Mouse (Mus musculus) intestine, embryonic 15.5 days (tissue): ENCODE results near the gene Sptbn4. TPM values are rescaled to one million over a fixed set of nuclear protein-coding genes. Genes with fewer than 3 reads are reported as not detected.
A peak's percentile ranks its signal among the peaks of the same experiment; 100 is the strongest.

ENCODE experiments used
- ATAC-seq: fragments of 200-750 bp; cut with Nextera tagmentation; 2 replicates; pipeline ENCODE4 v1.8.0; 2017; ENCODE audit warnings: moderate TSS enrichment, moderate library complexity
- H3K27ac ChIP-seq: fragments of 300-500 bp; sonication (generic); 2 replicates; pipeline ENCODE4 v1.5.1; 2015; ENCODE audit warnings: mild to moderate bottlenecking, inconsistent platforms
- H3K27me3 ChIP-seq: fragments of 300-500 bp; sonication (generic); replicated peaks from 2 replicates; pipeline ENCODE4 v1.6.1; 2015; ENCODE audit warnings: inconsistent platforms
- H3K36me3 ChIP-seq: fragments of 300-500 bp; sonication (generic); 2 replicates; pipeline ENCODE4 v1.6.1; 2015; ENCODE audit warnings: inconsistent platforms
- H3K4me1 ChIP-seq: fragments of 300-500 bp; sonication (generic); replicated peaks from 2 replicates; pipeline ENCODE4 v1.6.1; 2015; ENCODE audit warnings: inconsistent platforms
- H3K4me2 ChIP-seq: fragments of 300-500 bp; sonication (generic); replicated peaks from 2 replicates; pipeline ENCODE4 v1.6.1; 2015; ENCODE audit warnings: mild to moderate bottlenecking, inconsistent platforms
- H3K4me3 ChIP-seq: fragments of 300-500 bp; sonication (generic); replicated peaks from 2 replicates; pipeline ENCODE4 v1.5.1; 2015; ENCODE audit warnings: inconsistent platforms
- H3K9ac ChIP-seq: fragments of 300-500 bp; sonication (generic); 2 replicates; pipeline ENCODE4 v1.6.1; 2015; ENCODE audit warnings: inconsistent platforms
- H3K9me3 ChIP-seq: fragments of 300-500 bp; sonication (generic); 2 replicates; pipeline ENCODE4 v1.6.1; 2016; ENCODE audit warnings: inconsistent platforms
- WGBS: fragments of 180-500 bp; shearing (Covaris S2); methylation state at CpG from one replicate; pipeline ENCODE4 v1.1.7; 2015; 5-methylcytosine and 5-hydroxymethylcytosine counted together
- polyA plus RNA-seq: library from polyadenylated mRNA; unstranded; fragments of >200 nt; fragmentation: Nextera tagmentation; extraction: Ambion mirVana; gene quantifications from 2 replicates; pipeline ENCODE4 v1.2.1, GENCODE M21; 2015

The Sptbn4 gene
- polyA plus RNA-seq, 1 experiment from 2014 or later: 0.33 TPM

DNA sequence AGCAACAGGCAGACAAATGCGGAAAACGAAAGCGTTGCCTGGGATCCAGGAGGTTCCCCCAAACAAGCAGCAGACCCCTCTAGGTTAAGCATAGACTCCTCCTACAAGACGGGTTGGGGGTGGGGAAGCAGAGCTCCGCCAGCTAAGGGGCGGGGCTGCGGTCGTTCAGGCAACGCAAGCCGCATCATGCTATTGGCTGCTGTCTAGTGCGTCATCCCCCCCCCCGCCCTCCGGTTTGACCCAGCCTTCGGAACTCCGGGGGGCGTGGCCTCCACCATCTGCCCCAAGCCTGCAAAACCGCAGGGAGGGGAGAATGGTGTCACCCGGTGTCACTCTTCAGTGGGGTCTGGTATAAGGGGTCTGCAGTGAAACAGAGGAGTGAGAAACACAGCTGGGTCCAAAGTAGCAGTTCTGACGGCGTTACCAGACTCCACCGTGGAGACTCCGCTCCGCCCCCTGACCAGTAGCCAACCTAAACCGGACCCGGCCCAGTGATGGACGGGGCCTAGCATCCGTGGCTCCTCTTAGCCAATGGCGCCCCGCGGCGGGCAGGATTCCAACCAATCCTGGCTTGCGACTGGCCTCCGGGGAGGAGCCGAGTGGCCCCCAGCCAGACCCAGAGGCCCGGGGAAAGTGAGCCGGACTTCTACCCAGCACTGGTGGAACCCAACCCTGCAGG is 25.8 kb upstream of the Sptbn4 start, which contains the start of gene Sertad3:
Gene Sertad3, plus strand, starts transcription at position 613 of the 679 bp plus-strand sequence.
- Histone ChIP-seq H3K36me3 (peaks cover 7% of the 10 kb centered on the region), H3K27me3 (no peaks in the 10 kb centered on the region), H3K27ac (peak within 1 kb of the TSS; percentile 92), H3K4me2 (peak within 1 kb of the TSS; percentile 58), H3K9ac (peak within 1 kb of the TSS; percentile 74), H3K4me3 (peak within 1 kb of the TSS; percentile 77), H3K9me3 (no peaks in the 10 kb centered on the region), H3K4me1 (peaks cover 15% of the 10 kb centered on the region)
- peak; percentile 93 for ATAC-seq
- WGBS: under 1% methylated on average over 36 of the region's 36 CpGs

DNA sequence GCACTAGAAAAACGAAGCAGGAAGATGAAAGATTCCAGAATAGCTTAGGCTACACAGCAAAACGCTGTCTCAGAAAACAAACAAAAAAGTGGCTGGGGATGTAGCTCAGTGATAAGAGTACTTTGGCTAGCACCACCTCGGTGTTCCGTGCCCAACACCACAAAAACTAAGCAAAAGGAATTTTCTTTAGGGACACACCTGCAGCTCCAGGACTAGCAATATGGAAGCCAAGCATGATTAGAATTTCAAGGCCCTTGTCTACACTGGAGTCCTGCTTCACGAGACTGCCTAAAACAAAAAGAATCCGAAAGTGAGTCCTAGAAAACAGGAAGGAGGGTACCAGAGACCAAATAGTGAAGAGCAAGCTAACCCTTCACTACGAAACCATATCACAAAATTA is 25.1 kb upstream of the Sptbn4 start:
- peak overlapping the region; percentile 92 for H3K27ac ChIP-seq
- no peak overlapping the region for H3K9ac ChIP-seq
- H3K4me3 ChIP-seq: peak overlapping the region; percentile 77
- no peak for ATAC-seq
- H3K4me2 ChIP-seq: peak overlapping the region; percentile 58
- no peaks in the 10 kb centered on the region for H3K27me3 ChIP-seq
- H3K9me3 ChIP-seq: no peaks in the 10 kb centered on the region
- 24% methylated on average over 7 of the region's 7 CpGs for WGBS
- H3K36me3 ChIP-seq: peaks cover 7% of the 10 kb centered on the region
- H3K4me1 ChIP-seq: peaks cover 9% of the 10 kb centered on the region; the same call in 1 of the 2 replicates

DNA sequence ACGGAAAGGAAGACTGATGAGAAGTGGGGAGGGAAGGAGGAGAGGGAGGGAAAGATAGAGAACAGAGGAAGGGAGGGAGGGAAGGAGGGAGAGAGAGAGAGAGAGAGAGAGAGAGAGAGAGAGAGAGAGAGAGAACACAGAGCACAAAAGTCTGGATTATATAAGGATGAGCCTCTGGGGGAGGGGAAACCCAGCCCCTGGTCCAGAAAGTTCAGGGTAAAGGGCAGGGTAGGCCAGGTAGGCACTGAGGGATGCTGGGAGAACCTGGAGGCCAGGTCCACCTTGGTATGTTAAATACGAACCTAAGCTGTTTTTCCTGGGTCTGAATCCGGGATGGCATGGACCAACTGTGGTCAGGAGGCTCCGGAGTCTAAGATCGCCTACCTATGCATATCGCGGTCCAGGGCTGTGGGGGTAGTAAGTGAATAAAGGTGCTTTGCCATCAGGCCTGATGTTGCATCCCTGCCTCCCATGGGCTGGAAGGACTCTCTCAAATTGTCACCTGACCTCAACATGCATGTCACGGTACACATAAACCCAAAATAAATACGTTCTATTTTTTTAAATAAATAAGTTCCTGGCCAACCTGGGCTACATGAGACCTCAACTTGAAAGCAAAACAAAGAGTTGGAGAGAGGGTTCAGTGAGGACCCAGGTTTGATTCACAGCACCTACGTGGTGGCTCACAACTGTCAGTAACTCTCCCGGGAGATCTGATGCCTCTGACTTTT is 24.1 kb upstream of the Sptbn4 start:
- WGBS: 88% methylated on average over 11 of the region's 11 CpGs
- H3K4me3 ChIP-seq: no peak overlapping the region
- no peak for ATAC-seq
- no peak overlapping the region for H3K9ac ChIP-seq
- H3K4me2 ChIP-seq: no peak overlapping the region
- H3K27me3 ChIP-seq: no peaks in the 10 kb centered on the region
- no peak overlapping the region for H3K27ac ChIP-seq
- peaks cover 9% of the 10 kb centered on the region; the same call in 1 of the 2 replicates for H3K4me1 ChIP-seq
- no peaks in the 10 kb centered on the region for H3K9me3 ChIP-seq
- H3K36me3 ChIP-seq: peaks cover 7% of the 10 kb centered on the region

DNA sequence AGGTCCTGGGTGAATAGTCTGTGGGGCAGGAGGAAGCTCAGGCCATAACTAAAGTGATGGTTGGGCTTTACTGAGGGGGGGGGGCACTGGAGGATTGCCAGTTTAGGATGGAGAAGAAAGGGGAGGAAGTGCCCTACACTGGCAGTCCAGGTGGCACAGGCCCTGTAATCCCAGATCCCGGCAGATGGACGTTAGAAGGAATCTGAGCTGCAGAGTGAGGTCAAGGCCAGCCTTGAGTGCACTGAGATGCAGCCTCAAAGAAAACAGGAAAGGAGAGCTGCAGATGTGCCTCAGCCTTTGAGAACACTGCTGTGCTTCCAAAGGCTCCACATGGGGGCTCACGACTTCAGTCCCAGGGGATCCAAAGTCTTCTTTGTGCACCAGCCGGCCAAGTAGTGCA is 20.2 kb upstream of the Sptbn4 start:
- 31% methylated on average over 4 of the region's 4 CpGs for WGBS
- Histone ChIP-seq H3K27ac (no peak overlapping the region), H3K9ac (no peak overlapping the region), H3K9me3 (no peaks in the 10 kb centered on the region), H3K4me3 (no peak overlapping the region), H3K27me3 (no peaks in the 10 kb centered on the region), H3K4me1 (no peaks in the 10 kb centered on the region), H3K36me3 (no peaks in the 10 kb centered on the region), H3K4me2 (no peak overlapping the region)
- ATAC-seq: no peak

DNA sequence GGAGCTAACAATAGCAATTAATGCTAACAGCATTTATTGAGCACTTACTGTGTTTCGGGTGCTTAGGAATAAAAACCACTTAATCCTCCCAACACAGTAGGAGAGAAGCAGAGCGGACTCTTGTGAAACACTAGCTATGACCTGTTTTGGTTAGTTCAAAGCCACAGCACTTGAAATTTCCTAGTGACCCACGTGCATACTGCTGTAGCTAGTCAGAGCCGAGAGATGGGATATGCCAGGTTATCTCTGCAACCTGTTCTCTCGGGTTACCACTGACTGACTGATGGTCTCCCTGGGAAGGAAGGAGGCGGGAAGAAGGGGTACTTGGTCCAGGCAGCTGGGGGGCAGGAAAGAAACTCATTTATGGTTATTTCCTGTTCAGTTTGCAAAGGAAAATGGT is 13.0 kb upstream of the Sptbn4 start:
- no peaks in the 10 kb centered on the region for H3K36me3 ChIP-seq
- H3K9me3 ChIP-seq: no peaks in the 10 kb centered on the region
- no peak overlapping the region for H3K4me2 ChIP-seq
- no peak overlapping the region for H3K4me3 ChIP-seq
- no peak overlapping the region for H3K9ac ChIP-seq
- H3K27me3 ChIP-seq: no peaks in the 10 kb centered on the region
- 78% methylated on average over 6 of the region's 6 CpGs for WGBS
- ATAC-seq: no peak
- H3K27ac ChIP-seq: no peak overlapping the region
- no peaks in the 10 kb centered on the region for H3K4me1 ChIP-seq

DNA sequence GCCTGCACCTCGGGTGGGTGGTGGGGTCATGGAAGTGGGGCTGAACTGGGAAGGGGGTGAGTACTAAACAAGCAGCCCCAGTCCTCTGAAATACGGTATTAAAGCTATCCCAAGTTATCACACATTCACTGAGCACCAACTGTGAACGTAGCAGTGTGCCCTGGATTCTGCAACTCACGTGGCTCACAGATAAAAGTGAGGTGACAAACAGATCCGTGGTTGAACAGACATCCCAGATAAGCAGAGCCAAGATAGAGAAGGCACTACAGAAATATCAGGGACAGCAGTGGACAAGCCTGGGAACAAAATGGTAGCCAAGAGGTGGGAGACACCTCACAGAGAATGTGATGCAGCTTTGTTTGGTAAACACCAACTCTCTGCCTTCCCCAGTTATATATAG is 12.2 kb upstream of the Sptbn4 start:
- Histone ChIP-seq H3K4me1 (no peaks in the 10 kb centered on the region), H3K27ac (no peak overlapping the region), H3K4me3 (no peak overlapping the region), H3K4me2 (no peak overlapping the region), H3K9ac (no peak overlapping the region), H3K36me3 (no peaks in the 10 kb centered on the region), H3K27me3 (no peaks in the 10 kb centered on the region), H3K9me3 (no peaks in the 10 kb centered on the region)
- ATAC-seq: no peak
- 85% methylated on average over 5 of the region's 5 CpGs for WGBS

DNA sequence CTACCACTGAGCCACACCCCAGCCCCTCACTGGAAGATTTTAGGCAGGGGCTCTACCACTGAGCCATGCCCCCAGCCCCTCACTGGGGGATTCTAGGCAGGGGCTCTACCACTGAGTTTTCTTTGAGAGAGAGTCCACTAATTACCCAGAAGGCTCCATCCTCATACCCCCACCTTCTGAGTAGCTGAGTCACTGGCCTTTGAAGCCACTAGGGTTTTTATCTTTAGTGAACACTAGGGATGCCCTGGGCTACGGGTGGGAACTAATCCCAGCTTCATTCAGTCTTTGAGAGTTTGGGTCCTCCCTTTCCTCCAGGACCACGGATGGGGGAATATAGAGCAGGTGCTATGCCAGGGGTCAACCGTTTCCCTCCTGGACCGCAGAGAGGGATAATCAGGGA is 11.1 kb upstream of the Sptbn4 start:
- Histone ChIP-seq H3K27ac (no peak overlapping the region), H3K4me3 (no peak overlapping the region), H3K9me3 (no peaks in the 10 kb centered on the region), H3K36me3 (no peaks in the 10 kb centered on the region), H3K27me3 (no peaks in the 10 kb centered on the region), H3K9ac (no peak overlapping the region), H3K4me1 (no peaks in the 10 kb centered on the region), H3K4me2 (no peak overlapping the region)
- WGBS: 80% methylated on average over 4 of the region's 4 CpGs
- no peak for ATAC-seq

DNA sequence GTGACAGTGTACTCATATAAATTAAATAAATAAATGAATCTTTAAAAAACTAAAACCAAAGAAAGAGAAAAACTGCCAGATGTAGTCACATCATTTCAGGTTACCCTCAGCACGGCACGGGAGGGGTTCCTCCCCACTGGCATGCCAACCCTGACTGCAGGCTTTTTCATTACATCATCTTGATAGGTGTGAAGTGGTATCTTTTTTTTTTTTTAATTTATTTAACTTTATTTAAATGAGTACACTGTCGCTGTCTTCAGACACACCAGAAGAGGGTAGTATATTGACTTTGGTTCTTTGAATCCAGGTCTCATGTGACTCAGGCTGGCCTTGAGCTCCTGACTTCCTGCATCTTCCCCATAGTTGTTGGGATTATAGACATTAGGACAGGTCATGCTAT is 7.8 kb upstream of the Sptbn4 start:
- no peaks in the 10 kb centered on the region for H3K27me3 ChIP-seq
- H3K4me3 ChIP-seq: no peak overlapping the region
- H3K4me1 ChIP-seq: no peaks in the 10 kb centered on the region
- no peak overlapping the region for H3K4me2 ChIP-seq
- H3K9ac ChIP-seq: no peak overlapping the region
- no peak for ATAC-seq
- 95% methylated on average over 3 of the region's 3 CpGs for WGBS
- H3K9me3 ChIP-seq: no peaks in the 10 kb centered on the region
- no peaks in the 10 kb centered on the region for H3K36me3 ChIP-seq
- H3K27ac ChIP-seq: no peak overlapping the region

DNA sequence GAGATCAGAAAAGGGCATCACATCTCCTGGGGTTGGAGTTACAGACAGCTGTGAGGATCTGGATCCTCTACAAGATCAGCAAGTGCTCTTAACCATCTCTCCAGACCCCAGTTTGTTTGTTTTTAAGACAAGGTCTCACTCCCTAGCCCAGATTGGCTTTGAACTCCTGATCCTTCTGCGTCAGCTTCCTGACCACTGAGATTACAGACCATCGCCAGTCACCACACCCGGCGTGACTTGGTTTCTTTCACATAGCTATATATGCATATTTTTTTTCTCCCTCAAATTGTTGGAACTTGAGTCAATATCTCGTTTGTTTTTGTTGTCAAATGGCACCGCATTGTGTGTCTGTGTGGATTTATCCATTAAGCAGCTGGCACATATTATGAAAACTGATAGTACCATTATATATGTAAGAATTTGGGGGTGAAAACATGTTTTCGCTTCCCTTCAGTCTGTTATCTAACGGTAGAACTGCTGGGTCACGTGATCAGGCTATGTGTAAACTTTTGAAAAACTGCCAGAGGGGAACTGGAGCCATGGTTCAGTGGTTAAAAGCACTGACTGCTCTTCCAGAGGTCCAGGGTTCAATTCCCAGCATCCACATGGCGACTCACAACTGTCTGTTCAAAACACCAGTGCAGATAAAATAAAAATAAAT is 7.1 kb upstream of the Sptbn4 start:
- Histone ChIP-seq H3K4me3 (no peak overlapping the region), H3K4me1 (no peaks in the 10 kb centered on the region), H3K4me2 (no peak overlapping the region), H3K27ac (no peak overlapping the region), H3K9me3 (no peaks in the 10 kb centered on the region), H3K27me3 (no peaks in the 10 kb centered on the region), H3K9ac (no peak overlapping the region), H3K36me3 (no peaks in the 10 kb centered on the region)
- ATAC-seq: no peak
- WGBS: 73% methylated on average over 10 of the region's 10 CpGs

DNA sequence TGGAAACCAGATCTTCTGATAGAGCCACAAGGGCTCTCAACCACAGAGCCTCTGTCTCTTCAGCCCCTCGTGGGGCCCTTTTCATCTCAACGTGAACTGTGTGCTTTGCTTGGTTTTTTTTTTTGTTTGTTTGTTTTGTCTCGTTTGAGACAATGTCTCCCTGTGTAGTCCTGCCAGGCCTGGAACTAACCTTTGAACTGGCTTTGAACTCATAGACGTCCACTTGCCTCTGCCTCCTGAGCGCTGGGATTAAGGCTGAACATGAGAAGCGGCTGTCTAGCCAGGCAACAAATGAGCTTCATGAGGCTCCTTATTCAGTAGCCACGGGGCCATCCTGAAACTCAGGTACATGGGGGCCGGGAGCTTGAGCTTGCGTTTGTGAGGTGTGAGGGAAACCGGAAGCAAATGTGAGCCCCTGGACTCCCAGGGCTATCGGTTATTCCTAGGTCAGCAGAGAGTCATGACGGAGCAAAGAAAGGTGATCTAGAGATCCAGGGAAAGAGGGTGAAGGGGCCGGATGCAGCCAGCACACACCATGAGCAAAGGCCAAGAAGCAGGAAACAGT is 4.8 kb upstream of the Sptbn4 start:
- Histone ChIP-seq H3K36me3 (no peaks in the 10 kb centered on the region), H3K4me3 (no peak overlapping the region)
- 60% methylated on average over 13 of the region's 13 CpGs for WGBS

DNA sequence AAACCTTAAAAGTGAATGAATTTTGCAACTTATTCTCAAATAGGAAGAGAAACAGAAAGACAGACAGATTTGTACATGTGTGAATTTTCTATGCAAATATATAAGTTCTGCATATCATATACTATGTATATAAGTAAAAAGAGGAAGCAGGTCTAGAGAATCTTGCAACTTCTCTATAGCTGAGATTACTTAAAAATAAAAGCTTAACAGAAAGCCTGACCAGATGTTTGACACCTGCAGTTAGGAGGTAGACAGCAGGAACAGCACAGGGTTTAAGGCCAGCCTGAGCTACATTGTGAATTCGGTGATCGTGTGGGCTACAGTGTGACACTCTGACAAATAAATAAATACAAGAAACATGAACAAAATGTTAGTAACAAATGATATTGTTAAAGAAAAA is 3.9 kb upstream of the Sptbn4 start:
- Histone ChIP-seq H3K4me2 (no peak overlapping the region), H3K9ac (no peak overlapping the region), H3K4me3 (no peak overlapping the region), H3K27me3 (peaks cover 5% of the 10 kb centered on the region), H3K36me3 (no peaks in the 10 kb centered on the region), H3K9me3 (no peaks in the 10 kb centered on the region), H3K4me1 (peaks cover 18% of the 10 kb centered on the region), H3K27ac (no peak overlapping the region)
- 93% methylated on average over 2 of the region's 2 CpGs for WGBS
- no peak for ATAC-seq

More for the DNA sequence above, 4.8 kb upstream of the Sptbn4 start:
- H3K4me1 ChIP-seq: peaks cover 13% of the 10 kb centered on the region; the same call in 1 of the 2 replicates
- H3K9ac ChIP-seq: no peak overlapping the region
- H3K27me3 ChIP-seq: no peaks in the 10 kb centered on the region
- H3K27ac ChIP-seq: no peak overlapping the region
- no peak for ATAC-seq
- H3K9me3 ChIP-seq: no peaks in the 10 kb centered on the region
- H3K4me2 ChIP-seq: no peak overlapping the region

DNA sequence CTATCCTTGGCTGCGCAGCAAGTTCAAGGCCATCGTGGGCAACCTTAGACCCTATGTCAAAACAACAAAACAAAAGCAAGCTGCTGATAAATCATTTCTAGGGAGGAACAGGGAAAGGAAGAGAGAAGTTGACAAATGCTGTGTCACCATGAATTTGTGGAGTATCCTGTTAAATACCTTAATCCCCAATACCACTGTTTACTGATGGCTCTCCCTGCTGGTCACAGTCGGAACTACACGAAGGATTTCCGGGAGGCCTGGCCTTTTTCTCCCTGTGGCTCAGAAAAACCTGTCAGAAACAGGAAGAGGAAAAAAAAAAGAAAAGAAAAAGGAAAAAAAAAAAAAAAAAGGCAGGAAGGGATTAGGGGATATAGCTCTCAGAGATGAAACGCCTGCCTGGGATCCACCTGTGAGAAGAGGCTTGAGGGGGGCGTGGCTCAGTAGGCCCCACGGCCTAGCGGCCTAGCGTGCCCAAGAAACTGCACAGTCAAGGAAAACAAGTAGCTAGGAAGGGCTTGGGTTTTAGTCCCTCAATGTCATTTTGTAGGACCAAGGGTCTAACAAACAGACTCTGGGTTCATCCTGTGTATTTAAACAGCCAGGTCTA is 1.9 kb upstream of the Sptbn4 start:
- Histone ChIP-seq H3K4me1 (peaks cover 23% of the 10 kb centered on the region), H3K36me3 (no peaks in the 10 kb centered on the region), H3K27me3 (peaks cover 14% of the 10 kb centered on the region), H3K9me3 (no peaks in the 10 kb centered on the region), H3K4me3 (no peak overlapping the region), H3K27ac (0 out of 2 replicates have a peak overlapping the region, but pooled peaks have one; percentile 7), H3K9ac (no peak overlapping the region), H3K4me2 (peak overlapping the region; percentile 95)
- 51% methylated on average over 10 of the region's 10 CpGs for WGBS
- ATAC-seq: no peak
